Mouse (Mus musculus): ENCODE data around the gene Spcs1. TPM values are rescaled to one million over a fixed set of nuclear protein-coding genes. Genes with fewer than 3 reads are reported as not detected.

Gene Spcs1
- total and polyA plus RNA-seq, 3 experiments, result 188 to 419 (median 208) TPM

DNA sequence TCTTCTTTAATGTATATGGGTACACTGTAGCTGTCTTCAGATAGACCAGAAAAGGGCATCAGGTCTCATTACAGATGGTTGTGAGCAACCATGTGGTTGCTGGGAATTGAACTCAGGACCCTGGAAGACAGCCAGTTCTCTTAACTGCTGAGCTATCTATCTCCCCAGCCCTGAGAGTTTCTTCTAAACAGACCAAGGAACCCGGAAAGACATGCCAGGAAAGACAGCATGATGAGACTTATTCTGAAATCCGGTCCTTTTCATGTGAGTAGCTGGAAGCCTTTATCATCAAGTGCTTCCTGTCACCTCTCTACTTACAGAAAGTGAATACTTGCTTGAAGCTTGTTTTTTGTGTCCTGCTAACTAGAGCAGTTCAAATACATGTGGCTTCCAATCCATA, 3.1 kb upstream of the Spcs1 start:
- Histone ChIP-seq H3K79me2 (ENCODE audit: control insufficient read depth, insufficient read depth, low read length, poor library complexity) (peaks cover 16% of the 10 kb centered on the region), H3K9me3 (replicated peaks; ENCODE audit: insufficient read depth, low read length) (no peaks in the 10 kb centered on the region), H3K27me3 (ENCODE audit: control insufficient read depth in 1 of 2, insufficient read depth in 2 of 2, low read length in 2 of 2) (no peaks in the 10 kb centered on the region), H3K36me3 (ENCODE audit: control insufficient read depth in 1 of 2, insufficient read depth in 2 of 2, low read length in 2 of 2) (peaks cover under 1 to 15% of the 10 kb centered on the region in 2 experiments; a peak in 3 of 4 replicates), H3K9ac (ENCODE audit: control insufficient read depth, low read depth, low read length, poor library complexity, severe bottlenecking) (no peak overlapping the region), H3K4me3 (ENCODE audit: control insufficient read depth in 1 of 2, insufficient read depth in 1 of 2, low read depth in 2 of 2, low read length in 2 of 2) (peak overlapping the region in 1 of 2 experiments; percentile 12; a peak in 1 of 4 replicates), H3K4me1 (ENCODE audit: control insufficient read depth in 1 of 2, insufficient read depth in 2 of 2, low read length in 2 of 2) (peaks cover 4 to 12% of the 10 kb centered on the region in 2 experiments), H3K27ac (ENCODE audit: control insufficient read depth, low read depth, low read length) (peak overlapping the region; percentile 7)
- peak; percentile 82 for DNase-seq (ENCODE audit: low read depth, low spot score)
- TF ChIP-seq SIN3A (IDR thresholded peaks at IDR 0.05; ENCODE audit: low read length) (0 out of 2 replicates have a peak, but pooled peaks have one; percentile 34), MAX (IDR thresholded peaks at IDR 0.05; ENCODE audit: low read length) (peak; percentile 71), MXI1 (IDR thresholded peaks at IDR 0.05; ENCODE audit: low read depth, low read length) (peak; percentile 45; the same call in 1 of the 2 replicates), TAL1 (IDR thresholded peaks at IDR 0.05; ENCODE audit: low read length) (peak; percentile 18; the same call in 1 of the 2 replicates), GATA1 (IDR thresholded peaks at IDR 0.05; ENCODE audit: low read depth, low read length) (peak; percentile 47; the same call in 1 of the 2 replicates), MAFK (IDR thresholded peaks at IDR 0.05; ENCODE audit: borderline replicate concordance, low read depth, low read length) (0 out of 2 replicates have a peak, but pooled peaks have one; percentile 8), ELF1 (IDR thresholded peaks at IDR 0.05; ENCODE audit: low read depth, low read length) (peak; percentile 47; the same call in 1 of the 2 replicates), MEF2A (IDR thresholded peaks at IDR 0.05; ENCODE audit: extremely low read depth, insufficient replicate concordance, low read depth, low read length, poor library complexity, severe bottlenecking) (no peak), TCF12 (IDR thresholded peaks at IDR 0.05; ENCODE audit: low read depth, low read length) (no peak), EP300 (IDR thresholded peaks at IDR 0.05; ENCODE audit: low read depth in 1 of 2, low read length in 2 of 2) (peak; percentile 50 to 56), GABPA (IDR thresholded peaks at IDR 0.05; ENCODE audit: low read depth, low read length) (no peak), MYC (IDR thresholded peaks at IDR 0.05; ENCODE audit: low read depth, low read length) (peak; percentile 68), ETS1 (IDR thresholded peaks at IDR 0.05; ENCODE audit: low read depth, low read length) (peak; percentile 61), NELFE (IDR thresholded peaks at IDR 0.05; ENCODE audit: low read depth, low read length) (0 out of 2 replicates have a peak, but pooled peaks have one; percentile 22), HCFC1 (IDR thresholded peaks at IDR 0.05; ENCODE audit: low read depth, low read length) (0 out of 2 replicates have a peak, but pooled peaks have one; percentile 23)

DNA sequence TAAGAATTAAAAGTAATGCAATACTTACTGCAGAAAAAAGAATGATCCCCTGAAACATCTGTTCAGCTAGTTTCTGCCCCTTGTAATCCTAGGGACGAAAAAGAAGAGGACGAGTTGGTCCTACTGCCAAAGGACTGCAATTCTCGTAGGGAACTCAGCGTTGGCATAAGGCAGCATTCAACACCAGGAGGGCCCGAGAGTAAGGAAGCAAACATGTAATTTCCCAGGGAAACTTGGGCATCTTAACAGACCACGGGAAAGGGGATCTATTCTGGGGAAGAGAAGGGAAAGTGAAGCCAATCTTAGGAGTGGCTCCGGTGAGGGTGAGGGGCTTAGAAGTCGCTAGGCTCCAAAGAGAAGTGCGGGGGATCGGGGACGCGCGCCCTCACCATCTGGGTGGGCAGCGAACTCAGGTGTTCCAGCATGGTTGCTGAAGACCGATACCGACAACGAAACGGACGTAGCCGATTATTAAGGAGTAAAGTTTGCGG, 611 bp downstream of the Spcs1 start:
- Histone ChIP-seq H3K9ac (ENCODE audit: control insufficient read depth, low read depth, low read length, poor library complexity, severe bottlenecking) (peak overlapping the region; percentile 93), H3K79me2 (ENCODE audit: control insufficient read depth, insufficient read depth, low read length, poor library complexity) (peaks cover 16% of the 10 kb centered on the region), H3K9me3 (replicated peaks; ENCODE audit: insufficient read depth, low read length) (no peaks in the 10 kb centered on the region), H3K36me3 (ENCODE audit: control insufficient read depth in 1 of 2, insufficient read depth in 2 of 2, low read length in 2 of 2) (peaks cover 2 to 15% of the 10 kb centered on the region in 2 experiments; a peak in 3 of 4 replicates), H3K4me1 (ENCODE audit: control insufficient read depth in 1 of 2, insufficient read depth in 2 of 2, low read length in 2 of 2) (peaks cover 4 to 9% of the 10 kb centered on the region in 2 experiments), H3K27ac (ENCODE audit: control insufficient read depth, low read depth, low read length) (peak overlapping the region; percentile 77), H3K27me3 (ENCODE audit: control insufficient read depth in 1 of 2, insufficient read depth in 2 of 2, low read length in 2 of 2) (no peaks in the 10 kb centered on the region), H3K4me3 (ENCODE audit: control insufficient read depth in 1 of 2, insufficient read depth in 1 of 2, low read depth in 2 of 2, low read length in 2 of 2) (peak overlapping the region; percentile 95 to 98)
- peak; percentile 66 for DNase-seq (ENCODE audit: low read depth, low spot score)
- TF ChIP-seq POLR2AphosphoS2 (IDR thresholded peaks at IDR 0.05; ENCODE audit: low read length) (peak; percentile 73; the same call in 1 of the 2 replicates), CHD1 (IDR thresholded peaks at IDR 0.05; ENCODE audit: low read depth, low read length) (0 out of 2 replicates have a peak, but pooled peaks have one; percentile 37), POLR2A (IDR thresholded peaks at IDR 0.05; ENCODE audit: control insufficient read depth in 1 of 2, insufficient read depth in 1 of 2, low read depth in 1 of 2, low read length in 2 of 2, poor library complexity in 1 of 2) (peak in 1 of 2 experiments; percentile 57; a peak in 1 of 4 replicates), GATA1 (IDR thresholded peaks at IDR 0.05; ENCODE audit: low read depth, low read length) (0 out of 2 replicates have a peak, but pooled peaks have one; percentile 3), ELF1 (IDR thresholded peaks at IDR 0.05; ENCODE audit: low read depth, low read length) (no peak)
